Mouse (Mus musculus) activated CD4-positive, CD25-positive, alpha-beta regulatory T cell, adult 9 weeks (primary cell): ENCODE data around the gene Gm17660. TPM values are rescaled to one million over a fixed set of nuclear protein-coding genes. Genes with fewer than 3 reads are reported as not detected.

ENCODE experiments used
- polyA plus RNA-seq: library from polyadenylated mRNA; unstranded; fragments of 100-300 nt; shearing (Covaris generic); gene quantifications from one replicate; pipeline ENCODE4 v1.2.1, GENCODE M21; 2017

The Gm17660 gene
- polyA plus RNA-seq: not detected

DNA sequence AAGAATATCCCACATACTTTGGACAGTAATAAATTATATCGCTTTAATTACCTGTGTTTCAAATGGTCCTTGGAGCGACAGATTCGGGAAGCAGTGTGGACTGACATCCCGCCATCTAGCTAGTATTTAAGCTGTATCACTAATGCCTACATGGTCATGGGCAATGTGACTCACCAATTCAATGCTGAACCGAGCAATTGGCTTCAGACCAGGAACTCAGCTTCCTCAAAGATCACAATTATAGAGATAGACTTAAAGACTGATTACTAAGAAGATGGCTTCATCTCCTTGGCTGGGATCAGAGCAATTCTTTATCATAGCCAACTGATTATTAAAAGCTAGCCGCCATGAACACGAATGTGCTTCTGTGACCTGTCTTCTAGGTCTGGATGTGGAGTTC lies at the start of gene Gm17660:
Gene Gm17660, minus strand, starts transcription at position 101 of the 400 bp plus-strand sequence.

DNA sequence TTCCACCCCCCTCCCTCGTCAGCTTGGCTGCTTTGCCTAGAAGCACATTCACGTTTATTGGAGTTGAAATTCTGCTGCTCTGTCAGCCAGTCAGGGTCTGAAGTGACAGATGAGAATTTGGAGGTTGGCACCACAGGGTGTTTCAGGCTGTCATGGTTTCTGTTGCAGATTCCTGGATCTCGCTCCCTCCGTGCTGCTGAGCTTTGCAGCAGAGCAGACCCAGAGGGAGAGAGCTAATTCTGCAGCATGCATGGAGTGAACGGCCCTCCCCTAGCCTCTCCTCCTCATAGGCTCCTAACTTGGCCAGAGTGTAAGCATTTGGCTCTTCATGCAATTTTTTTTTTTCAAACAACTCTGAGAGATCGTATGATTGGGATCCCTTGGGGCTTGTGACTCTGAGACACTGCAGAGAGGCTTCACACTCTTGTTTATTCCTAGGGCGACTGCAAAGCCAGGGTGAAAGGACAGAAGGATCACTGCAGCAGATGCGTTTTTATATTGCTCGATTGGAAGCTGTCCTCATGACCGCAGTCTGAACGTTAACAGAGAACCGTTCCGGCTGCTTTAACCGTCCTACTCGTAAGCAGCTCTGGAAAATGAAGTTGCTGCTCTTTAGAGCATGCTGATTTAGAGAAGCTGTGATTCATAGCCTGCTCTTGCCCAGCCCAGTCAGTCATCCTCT lies 36.2 kb upstream of the Gm17660 start, which contains the start of gene Sparcl1:
Gene Sparcl1, minus strand, starts transcription at position 243 of the 682 bp plus-strand sequence.

DNA sequence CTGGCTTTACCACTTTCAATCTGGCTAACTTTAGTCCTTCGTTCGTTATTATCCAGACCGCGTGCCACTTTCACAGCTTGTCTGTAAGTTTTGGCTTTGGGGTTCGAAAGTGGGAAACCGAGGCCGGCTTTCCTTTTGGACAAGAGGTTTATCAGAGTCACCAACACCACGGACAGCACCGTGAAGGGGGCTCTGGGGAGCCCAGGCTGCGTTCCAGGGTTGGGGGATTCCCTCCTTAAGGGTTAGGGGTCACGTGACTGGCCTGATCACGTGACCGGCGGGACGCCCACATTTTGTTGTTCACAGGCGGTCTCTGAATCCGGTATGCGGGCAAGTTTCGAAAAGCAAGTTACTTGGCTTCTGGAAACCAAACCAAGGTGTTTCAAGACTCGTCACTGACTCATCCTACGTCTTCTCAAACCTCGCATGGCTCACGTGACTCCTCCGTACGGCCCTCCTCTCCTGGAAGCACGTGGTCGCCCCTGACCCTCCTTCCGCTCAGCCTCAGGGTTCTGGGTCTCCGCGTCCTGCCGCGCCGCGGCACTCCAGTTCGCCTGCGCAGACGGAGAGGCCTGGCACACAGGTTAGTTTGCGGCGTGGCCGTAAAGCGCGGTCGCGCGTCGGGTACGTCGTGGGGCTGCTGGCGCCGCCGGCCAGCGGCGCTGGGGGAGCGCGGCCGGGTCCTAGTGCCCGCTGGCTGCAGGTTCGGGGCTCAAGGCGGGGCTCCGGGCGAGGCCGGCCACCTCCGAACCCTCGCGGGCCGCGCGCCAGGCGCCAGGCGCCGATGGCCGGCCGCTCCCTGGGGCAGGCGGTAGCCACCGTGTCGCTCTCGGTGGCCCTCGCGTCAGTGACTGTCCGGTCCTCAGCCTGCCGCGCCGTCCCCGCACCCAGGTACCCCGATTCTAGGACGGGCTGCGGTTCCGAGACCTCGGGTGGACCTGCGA lies 30.9 kb downstream of the Gm17660 start, which contains the start of gene Nudt9:
Gene Nudt9, plus strand, starts transcription at position 51 of the 944 bp plus-strand sequence.

DNA sequence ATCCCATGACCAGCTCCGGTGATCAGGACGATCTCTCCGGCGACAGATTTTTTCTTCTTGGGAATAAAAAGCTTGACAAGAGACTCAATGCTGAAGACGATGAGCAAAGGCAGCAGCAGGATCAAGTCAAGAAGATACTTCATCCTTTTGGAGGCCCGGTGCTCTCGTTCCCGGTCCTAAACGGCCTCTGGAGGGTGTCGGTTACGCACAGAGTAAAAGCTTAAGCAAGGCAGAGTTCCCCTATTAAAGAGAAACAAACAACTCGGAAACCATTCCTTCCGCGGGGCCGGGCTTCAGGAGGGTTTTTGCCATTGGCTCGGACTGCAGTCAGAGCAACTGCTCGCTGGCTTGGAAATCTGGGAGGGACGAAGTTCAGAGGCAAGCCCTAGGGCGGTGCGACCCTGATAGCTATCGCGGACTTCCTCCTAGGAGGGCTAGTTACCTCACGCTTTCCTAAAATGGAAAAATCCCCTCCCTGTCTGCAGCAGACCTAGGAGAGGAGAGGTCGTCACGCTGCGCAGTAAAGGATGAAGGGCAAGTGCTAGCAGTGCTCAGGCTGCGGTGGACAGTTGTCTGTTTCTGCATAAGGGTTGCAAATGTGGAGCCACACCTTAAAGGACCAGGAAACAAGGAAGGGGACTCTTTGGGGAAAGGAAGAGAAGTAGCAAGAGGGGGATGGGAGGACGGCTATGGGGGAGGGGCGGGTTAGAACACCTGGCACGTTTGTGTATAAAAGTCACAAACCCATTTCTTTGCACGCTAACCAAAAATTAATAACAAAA lies 55.6 kb downstream of the Gm17660 start, which contains the start of gene Hsd17b11:
Gene Hsd17b11, minus strand, starts transcription at position 323 of the 782 bp plus-strand sequence.

Other genes starting within 250 kb of the Gm17660 start
- gene Klhl8, start 166.3 kb downstream of the Gm17660 start, polyA plus RNA-seq: 0.99 TPM
- gene Hsd17b13, start 100.2 kb downstream of the Gm17660 start, polyA plus RNA-seq: not detected
- gene Hsd17b11, start 55.7 kb downstream of the Gm17660 start, polyA plus RNA-seq: 5.6 TPM
- 21.1 TPM for gene Nudt9, start 31.3 kb downstream of the Gm17660 start, polyA plus RNA-seq
- gene Sparcl1, start 36.1 kb upstream of the Gm17660 start, polyA plus RNA-seq: not detected
- gene Dspp, start 93.1 kb upstream of the Gm17660 start, polyA plus RNA-seq: not detected
- not detected for gene Dmp1, start 125.0 kb upstream of the Gm17660 start, polyA plus RNA-seq
- gene Ibsp, start 221.6 kb upstream of the Gm17660 start, polyA plus RNA-seq: not detected
- not detected for gene Mepe, start 247.7 kb upstream of the Gm17660 start, polyA plus RNA-seq